Mouse (Mus musculus): ENCODE results near the gene T2.
"Not testable (repeated sequence)": the region's sequence is repeated elsewhere in the genome, so short reads cannot be mapped to it uniquely, and the experiment has no call there.

The T2 gene

GRCm38 (mm10) chr17:8355692-8356091 lies at the start of gene T2:
Gene T2, plus strand, starts transcription at chr17:8355992.
- CTCF ChIA-PET: interaction anchor here (0.6 kb wide), 1 partner anchor 116 kb away, joined by 4 read pairs; no protein-coding TSS in a partner anchor

- CTCF ChIA-PET: no interaction called here
Observed at GRCm38 (mm10) chr17:8310838-8311614, 44.8 kb upstream of the T2 start, which contains the start of gene Sft2d1. Gene Sft2d1, plus strand, starts transcription at chr17:8311102.

GRCm38 (mm10) chr17:8311751-8312150 lies 44.0 kb upstream of the T2 start:
- CTCF ChIA-PET: no interaction called here

- CTCF ChIA-PET: no interaction called here
Observed at GRCm38 (mm10) chr17:8313976-8314375, 41.8 kb upstream of the T2 start.

- CTCF ChIA-PET: no interaction called here
Observed at GRCm38 (mm10) chr17:8316251-8316650, 39.5 kb upstream of the T2 start.

GRCm38 (mm10) chr17:8326877-8327276 lies 28.9 kb upstream of the T2 start:
- CTCF ChIA-PET: not testable (repeated sequence)

- CTCF ChIA-PET: no interaction called here
Observed at GRCm38 (mm10) chr17:8328511-8329174, 27.1 kb upstream of the T2 start.

GRCm38 (mm10) chr17:8330602-8331001 lies 25.2 kb upstream of the T2 start:
- CTCF ChIA-PET: no interaction called here

- CTCF ChIA-PET: not testable (repeated sequence)
Observed at GRCm38 (mm10) chr17:8337159-8337558, 18.6 kb upstream of the T2 start, which contains the start of gene Prr18. Gene Prr18, plus strand, starts transcription at chr17:8337459.

- CTCF ChIA-PET: interaction anchor here (0.6 to 0.7 kb wide), 2 partner anchors 36 to 213 kb away, joined by 3 read pairs; no protein-coding TSS in a partner anchor
Observed at GRCm38 (mm10) chr17:8339666-8340374, 16.0 kb upstream of the T2 start.

- CTCF ChIA-PET: no interaction called here
Observed at GRCm38 (mm10) chr17:8340407-8341359, 15.1 kb upstream of the T2 start.

- CTCF ChIA-PET: no interaction called here
Observed at GRCm38 (mm10) chr17:8341360-8341963, 14.3 kb upstream of the T2 start.

- CTCF ChIA-PET: interaction anchor here (0.6 kb wide), 1 partner anchor 68 kb away, joined by 7 read pairs; no protein-coding TSS in a partner anchor
Observed at GRCm38 (mm10) chr17:8342706-8343105, 13.1 kb upstream of the T2 start.

- CTCF ChIA-PET: interaction anchor here (0.6 kb wide), 2 partner anchors 13 to 67 kb away, joined by 3 to 7 read pairs; no protein-coding TSS in a partner anchor
Observed at GRCm38 (mm10) chr17:8343416-8343815, 12.4 kb upstream of the T2 start.

- CTCF ChIA-PET: no interaction called here
Observed at GRCm38 (mm10) chr17:8347765-8348285, 8.0 kb upstream of the T2 start.

GRCm38 (mm10) chr17:8348941-8349340 lies 6.9 kb upstream of the T2 start:
- CTCF ChIA-PET: no interaction called here

GRCm38 (mm10) chr17:8351088-8351487 lies 4.7 kb upstream of the T2 start:
- CTCF ChIA-PET: no interaction called here

GRCm38 (mm10) chr17:8357498-8357897 lies 1.7 kb downstream of the T2 start:
- CTCF ChIA-PET: no interaction called here

- CTCF ChIA-PET: no interaction called here
Observed at GRCm38 (mm10) chr17:8360876-8361275, 5.1 kb downstream of the T2 start.

- CTCF ChIA-PET: no interaction called here
Observed at GRCm38 (mm10) chr17:8361281-8362103, 5.7 kb downstream of the T2 start.
